Mouse (Mus musculus): ENCODE results near the gene Nkiras2. TPM values are rescaled to one million over a fixed set of nuclear protein-coding genes. Genes with fewer than 3 reads are reported as not detected.
"Not testable (repeated sequence)": the region's sequence is repeated elsewhere in the genome, so short reads cannot be mapped to it uniquely, and the experiment has no call there.

The Nkiras2 gene
- total RNA-seq, 2 experiments from 2014 or later, result 25.6 to 27.9 TPM

DNA sequence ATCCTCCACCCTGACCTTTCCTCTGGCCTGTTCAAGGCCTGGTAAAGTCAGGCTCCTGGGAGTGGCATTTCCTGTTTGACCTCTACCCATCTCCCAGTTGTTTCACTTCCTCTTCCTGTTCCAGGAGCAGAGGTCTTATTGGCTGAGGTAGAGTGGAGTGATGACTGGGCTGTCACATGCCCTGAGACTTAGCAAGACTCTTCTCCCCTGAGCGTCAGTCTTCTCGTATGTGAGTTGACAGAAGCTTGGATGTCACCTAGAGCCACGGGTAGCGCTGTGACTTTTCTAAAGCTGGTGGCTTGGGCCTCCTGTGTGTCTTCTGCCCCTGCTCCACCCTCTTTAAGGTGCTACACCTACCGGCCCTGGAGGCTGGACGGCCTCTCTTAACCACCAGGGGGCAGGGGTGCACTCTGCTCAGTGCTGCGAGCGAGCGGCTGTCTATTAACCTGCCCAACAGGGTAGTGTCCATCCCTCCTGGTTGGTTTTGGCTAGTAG lies 7.7 kb downstream of the Nkiras2 start:
- DNase-seq (ENCODE audit: low spot score in 2 of 2), result peak; percentile 74 to 81

DNA sequence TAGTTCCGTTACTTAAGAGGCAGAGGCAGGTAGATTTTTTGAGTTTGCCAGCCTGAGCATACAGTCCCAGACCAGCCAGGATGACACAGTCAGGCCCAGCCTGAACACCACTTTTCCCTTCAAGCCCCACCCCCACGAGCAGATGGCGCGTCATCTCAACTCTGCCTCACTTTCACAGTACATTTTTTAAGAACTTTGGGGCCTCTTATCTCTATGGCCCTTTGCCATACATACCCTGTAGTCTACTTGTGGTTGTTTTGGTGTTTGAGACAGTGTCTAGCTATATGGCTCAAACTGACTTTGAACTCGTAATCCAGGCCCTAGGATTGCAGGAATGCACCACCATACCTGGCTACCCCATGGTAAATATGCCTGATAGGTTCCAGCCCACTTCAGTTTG lies 9.0 kb downstream of the Nkiras2 start:
- DNase-seq (ENCODE audit: low spot score in 2 of 2), result no peak

DNA sequence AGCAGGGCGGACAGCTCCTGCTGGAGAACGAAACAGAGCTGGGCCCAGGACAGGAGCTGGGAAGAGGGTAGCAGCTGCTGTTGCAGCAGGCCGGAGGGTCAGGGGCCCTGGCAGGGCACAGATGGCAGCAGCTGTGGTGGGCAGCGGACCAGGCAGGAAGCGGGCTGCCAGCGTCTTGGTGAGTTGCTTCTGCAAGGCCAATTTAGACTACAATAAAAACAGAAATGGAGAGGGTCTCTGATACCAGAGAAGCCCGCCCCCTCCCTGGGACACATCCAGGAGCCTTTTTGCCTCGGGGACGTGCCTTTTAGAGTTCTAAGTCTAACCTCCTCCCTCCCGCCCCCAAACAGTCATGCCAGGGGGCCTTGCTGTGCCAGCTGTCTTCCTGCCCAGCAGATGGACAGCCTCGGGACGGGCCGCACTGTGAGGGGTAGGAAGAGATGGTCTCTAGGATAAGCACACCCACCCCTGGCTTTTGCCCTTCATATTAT lies 9.9 kb downstream of the Nkiras2 start:
- peak; percentile 42 to 46 for DNase-seq (ENCODE audit: low spot score in 2 of 2)

DNA sequence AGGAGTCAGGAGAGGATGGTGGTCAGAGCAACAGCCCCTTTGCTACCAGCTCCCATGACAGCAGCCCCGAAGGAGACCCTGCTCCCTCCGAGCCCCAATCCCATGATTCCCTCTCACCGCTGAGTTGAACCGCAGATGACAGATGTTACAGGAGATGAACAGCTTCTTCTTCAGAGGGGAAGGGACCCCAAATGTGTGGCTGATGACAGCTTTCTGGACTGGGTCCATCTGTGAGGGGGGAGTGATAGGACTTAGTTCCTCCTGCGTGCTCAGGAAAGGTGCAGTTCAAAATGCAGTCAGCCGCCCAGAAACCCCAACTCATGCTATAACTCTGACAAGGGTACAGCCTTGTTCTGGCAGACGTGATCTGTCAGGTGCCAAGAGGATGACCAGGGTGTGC lies 15.5 kb downstream of the Nkiras2 start:
- no peak for DNase-seq (ENCODE audit: low spot score in 2 of 2)

DNA sequence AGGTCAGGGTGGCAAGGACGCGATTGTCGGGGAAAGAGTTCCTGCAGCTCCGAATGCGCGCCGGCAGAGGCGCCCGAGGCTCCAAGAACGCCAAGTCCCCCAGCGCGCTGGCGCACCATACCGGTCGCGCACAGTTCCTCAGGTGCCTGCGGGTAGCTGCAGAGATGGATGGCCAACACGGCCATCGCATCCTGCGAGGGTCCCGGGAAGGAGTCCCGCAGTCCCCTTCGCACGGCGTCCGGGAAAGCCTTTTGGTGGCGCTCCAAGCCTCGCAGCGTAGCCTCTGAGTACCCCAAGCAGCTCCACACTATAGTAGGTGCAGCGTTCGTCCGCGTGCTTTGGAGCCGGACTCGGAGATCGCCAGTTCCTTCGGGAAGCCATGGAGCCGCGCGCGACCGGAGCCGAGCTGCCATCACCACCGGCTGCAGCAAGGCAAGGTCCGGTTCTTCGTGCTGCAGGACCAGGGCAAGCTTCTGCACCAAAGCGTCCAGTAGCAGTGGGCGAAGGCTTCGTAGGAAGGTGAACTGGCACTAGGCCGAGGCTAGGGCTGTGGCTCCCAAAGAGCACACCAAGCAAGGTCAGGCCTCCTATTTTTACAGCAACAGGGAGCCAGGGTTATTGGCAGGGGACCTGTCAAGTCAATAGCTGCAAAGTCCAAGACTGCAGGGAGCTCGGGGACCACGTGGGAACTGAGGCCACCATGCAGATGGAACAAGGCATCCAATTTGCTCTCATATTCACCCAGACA lies 21.3 kb downstream of the Nkiras2 start:
- DNase-seq (ENCODE audit: low spot score in 2 of 2), result peak in 1 of 2 experiments; percentile 61

DNA sequence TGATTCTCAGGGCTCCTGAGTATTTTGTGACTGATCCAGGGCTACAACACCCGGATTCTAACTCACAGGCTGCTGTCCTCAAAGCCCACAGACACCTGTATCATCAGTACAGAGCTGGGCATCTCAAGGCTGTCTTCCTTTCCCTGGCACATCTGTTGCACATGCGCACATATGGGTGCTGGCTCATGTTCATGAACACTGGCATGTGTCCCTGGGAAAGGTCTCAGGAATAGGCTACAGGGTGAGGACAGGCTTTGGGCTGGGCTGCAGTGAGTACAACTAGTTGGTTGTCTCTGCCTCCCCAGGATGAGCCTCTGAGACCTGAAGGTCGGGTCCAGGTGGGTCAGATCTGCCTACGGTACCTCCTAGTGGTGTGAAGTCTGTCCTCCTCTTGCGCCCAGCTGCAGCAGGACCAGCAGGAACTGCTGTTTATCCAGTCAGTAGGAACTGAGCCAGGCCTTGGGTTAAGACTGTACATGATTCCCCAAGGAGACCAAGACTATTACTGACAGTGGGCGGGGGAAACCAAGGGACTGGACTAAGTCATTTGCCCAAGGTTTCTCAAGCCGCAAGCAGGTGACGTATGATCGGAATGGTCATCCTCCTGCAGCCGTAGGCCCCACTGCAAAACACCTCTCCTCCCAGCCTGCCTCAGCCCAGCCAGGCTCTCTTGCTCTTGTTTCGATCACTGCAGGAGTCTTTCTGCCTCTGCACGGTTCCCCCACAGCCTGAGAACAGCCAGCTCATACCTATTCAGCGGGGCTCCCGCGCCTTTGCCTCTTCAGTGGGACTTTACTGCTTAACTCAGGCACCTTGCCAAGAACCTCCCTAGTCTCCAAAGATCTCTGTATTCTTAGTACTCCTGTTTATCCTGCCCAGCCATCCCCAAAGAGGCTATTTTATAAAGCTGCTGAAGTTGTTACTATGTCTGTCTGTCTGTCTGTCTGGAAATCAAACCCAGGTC lies 24.9 kb downstream of the Nkiras2 start:
- DNase-seq (ENCODE audit: low spot score in 2 of 2), result no peak

DNA sequence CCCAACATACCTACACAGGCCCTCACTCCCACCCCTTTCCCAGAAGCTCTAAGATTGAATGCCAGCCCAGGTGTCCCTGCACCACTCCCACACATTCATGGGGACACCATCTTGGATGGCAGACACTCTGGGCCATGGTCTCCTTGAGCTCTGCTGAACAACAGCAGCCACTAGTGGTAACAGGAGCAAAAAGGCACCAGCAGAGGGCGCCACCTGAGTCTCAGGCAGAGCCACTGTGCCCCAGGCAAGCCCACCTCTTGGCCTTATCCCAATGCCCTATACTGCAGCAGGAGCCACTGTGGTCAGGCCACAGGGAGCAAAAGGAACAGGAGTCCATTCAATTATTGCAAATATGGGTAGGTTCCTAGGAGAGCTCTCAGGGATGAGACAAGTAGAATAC lies 27.2 kb downstream of the Nkiras2 start:
- peak; percentile 44 to 56 for DNase-seq (ENCODE audit: low spot score in 2 of 2)

DNA sequence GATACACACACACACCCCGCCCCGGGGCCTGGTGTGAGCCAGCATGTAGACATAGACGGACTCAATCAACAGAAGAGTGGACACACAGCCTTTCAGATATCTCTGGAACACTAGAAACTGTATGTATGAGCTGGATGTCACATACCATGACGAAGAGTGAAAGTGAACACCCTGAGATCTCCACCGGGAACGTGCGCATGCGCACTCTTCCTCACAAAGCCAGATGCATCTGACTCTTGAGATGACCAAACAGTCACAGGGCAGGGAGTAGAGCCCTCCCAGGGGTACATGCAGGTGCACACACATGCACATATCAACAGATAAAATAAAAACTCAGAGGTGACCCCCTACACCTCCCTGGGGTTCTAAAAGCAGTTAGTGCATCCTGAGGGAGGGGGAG lies 29.4 kb downstream of the Nkiras2 start:
- DNase-seq (ENCODE audit: low spot score in 2 of 2), result no peak

DNA sequence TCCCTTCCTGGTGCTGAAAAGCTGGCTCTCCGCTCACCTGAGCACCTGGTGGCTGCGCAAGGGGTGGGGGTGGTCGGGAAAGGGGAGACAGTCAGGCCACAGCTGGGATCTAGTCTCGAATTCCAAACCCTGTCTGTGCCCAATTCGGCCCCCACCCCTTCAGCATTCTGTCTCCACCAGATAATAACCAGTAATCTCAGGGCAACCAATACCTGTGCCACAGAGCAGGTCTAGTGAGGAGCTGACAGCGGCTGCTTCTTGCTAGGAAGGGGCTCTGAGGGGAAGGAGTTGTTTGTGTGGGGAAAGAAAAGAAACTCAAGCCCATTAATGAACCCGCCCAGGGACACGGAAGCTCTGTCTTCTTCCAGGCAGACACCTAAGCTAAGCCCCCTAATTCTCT lies 32.2 kb downstream of the Nkiras2 start:
- DNase-seq (ENCODE audit: low spot score in 2 of 2), result no peak

DNA sequence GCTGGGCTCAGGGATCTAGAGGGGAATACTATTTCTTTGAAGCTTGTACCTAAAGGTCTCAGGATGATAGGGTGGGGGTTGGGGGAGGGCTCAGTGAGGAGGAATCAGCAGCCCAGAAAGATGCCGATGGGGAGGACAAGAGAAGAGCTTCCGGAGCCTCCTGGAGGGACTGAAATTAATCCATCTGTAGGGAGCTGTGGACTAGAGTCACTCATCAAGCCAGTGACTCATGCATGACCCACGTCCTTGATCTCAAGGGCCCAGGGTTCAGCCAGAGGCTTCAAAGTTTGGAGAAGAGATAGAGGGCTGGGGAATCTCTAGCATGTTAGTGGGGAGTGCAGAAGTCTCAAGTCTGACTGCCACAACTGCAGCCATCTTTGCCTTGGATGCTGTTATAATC lies 32.7 kb downstream of the Nkiras2 start:
- DNase-seq (ENCODE audit: low spot score in 2 of 2), result no peak

DNA sequence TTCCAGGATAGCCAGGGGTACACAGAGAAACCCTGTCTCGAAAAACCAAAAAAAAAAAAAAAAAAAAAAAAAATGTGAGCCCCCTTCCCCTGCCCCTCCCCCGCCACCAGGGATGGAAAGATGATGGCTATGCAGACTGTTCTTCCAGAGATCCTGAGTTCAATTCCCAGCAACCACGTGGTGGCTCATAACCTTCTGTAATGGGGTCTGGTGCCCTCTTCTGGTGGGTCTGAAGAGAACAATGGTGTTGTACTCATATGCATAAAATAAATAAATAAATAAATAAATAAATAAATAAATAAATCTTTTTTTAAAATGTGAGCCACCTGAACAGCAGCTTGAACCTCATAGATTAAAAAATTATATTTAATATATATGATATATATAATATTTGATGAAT lies 36.5 kb downstream of the Nkiras2 start:
- DNase-seq (ENCODE audit: low spot score in 2 of 2), result not testable (repeated sequence)

DNA sequence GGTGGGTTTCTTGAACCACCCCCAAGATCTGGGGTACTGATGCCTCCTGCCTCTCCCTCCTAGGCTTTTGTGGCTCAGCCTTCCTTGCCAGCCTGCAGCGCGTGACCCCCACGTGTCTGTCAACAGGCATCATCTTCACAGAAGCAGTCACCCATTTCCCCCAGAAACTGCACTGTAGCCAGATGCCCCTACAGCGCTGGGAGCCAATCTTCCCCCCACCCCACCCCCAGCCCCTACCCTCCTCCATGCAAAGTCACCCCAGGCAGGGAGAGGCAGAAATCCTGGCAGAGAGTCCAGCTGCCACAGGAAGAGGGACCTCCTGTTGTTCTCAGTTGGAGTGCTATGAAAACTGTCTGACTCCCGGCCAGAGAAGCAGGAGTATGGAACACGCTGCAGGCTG lies 37.4 kb downstream of the Nkiras2 start:
- peak; percentile 28 to 45 for DNase-seq (ENCODE audit: low spot score in 2 of 2)

DNA sequence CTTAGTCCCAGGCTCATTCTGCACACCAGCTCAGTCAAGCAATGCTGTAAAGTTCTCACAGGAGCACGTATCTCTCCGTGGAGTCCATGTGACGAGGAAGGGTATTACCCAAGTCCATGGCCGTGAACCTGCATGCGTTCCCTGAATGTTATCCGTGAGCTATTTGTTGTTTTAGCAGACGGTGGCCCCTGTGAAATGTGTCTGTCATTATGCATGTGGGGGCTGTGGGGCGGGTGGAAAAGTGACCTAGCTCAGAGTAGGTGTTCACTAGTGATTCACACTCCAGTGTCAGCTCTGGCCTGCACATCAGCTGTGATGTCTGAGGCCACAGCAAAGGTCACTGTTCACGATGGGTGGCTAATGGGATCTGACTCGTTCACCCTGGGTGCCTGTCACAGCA lies 40.8 kb downstream of the Nkiras2 start:
- no peak for DNase-seq (ENCODE audit: low spot score in 2 of 2)

DNA sequence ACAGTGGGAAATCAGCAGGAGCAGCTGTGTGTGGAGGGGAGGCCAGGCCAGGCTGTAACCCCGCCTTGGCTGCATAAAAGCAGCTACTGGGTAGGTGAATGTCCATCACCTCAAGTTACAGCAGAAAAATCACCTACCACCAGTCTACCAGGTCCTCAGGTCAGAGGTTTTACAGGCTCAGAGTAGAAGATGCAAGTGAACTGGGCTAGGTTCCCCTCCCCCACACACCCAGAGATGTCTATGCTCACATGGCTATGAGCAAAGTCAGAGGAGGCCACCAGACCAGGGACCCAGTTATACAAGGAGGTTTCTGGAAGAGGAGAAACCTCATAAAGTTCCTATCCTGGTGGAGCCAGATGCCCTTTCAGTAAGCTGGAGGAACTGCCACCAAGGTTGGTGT lies 52.0 kb downstream of the Nkiras2 start:
- DNase-seq (ENCODE audit: low spot score in 2 of 2), result no peak

DNA sequence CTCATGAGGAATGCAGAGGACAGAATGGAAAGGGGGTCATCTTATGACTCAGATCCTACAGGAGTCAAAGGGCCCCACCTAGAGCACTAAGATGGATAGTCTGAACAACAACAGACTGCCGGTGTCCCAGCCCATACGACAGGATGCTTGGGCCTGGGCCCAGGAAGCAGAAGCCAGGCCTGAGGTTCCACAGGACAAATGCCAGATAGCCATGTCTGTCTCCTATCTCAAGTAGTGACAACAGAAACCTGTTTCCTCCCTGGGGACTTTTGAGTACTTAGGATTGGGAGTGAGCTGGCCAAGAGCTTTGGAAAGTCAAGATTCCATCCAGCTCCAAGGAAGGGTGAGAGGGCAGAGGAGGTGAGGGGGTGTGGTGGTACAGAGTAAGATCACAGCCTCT lies 52.9 kb downstream of the Nkiras2 start:
- DNase-seq (ENCODE audit: low spot score in 2 of 2), result no peak

DNA sequence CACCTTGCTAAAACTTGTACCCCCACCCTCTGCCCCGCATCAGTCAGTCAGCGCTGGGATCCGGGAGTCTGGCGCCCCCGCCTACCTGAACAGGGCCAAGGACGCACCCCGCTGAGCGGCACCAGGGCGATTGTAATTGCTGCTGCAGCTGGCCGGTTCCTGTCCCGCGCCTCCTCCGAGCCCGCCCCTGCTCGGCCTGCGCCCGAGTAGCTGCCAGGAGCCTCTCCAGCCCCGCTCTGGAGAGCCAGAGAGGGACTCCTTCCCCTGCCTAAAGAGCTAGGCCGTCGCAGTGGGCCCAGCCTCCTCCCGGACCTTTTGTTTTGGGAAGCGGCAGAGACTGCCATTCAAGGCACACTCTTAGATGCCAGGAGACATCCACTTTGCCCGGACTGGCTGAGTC lies 54.1 kb downstream of the Nkiras2 start:
- DNase-seq (ENCODE audit: low spot score in 2 of 2), result peak in 1 of 2 experiments; percentile 44

Other genes with a start within 250 kb of the Nkiras2 start
- gene Jup, start 221.5 kb upstream of the Nkiras2 start, total RNA-seq (2021), result 10 to 100 TPM; 46.2 to 51.1 TPM
- gene P3h4, start 204.4 kb upstream of the Nkiras2 start, total RNA-seq (2021), result 1 to 10 TPM; 8.9 TPM
- 10 to 100 TPM; 15.1 to 15.2 TPM for gene Fkbp10, start 203.5 kb upstream of the Nkiras2 start, total RNA-seq (2021)
- gene Nt5c3b, start 177.4 kb upstream of the Nkiras2 start, total RNA-seq (2021), result 10 to 100 TPM; 60.5 to 66.4 TPM
- 1 to 10 TPM in 1 of 2 experiments, under 1 TPM in 1; 0.98 to 1.1 TPM for gene Klhl10, start 177.3 kb upstream of the Nkiras2 start, total RNA-seq (2021)
- 10 to 100 TPM; 71.8 to 72.9 TPM for gene Klhl11, start 146.5 kb upstream of the Nkiras2 start, total RNA-seq (2021)
- gene Acly, start 91.2 kb upstream of the Nkiras2 start, total RNA-seq (2021), result 100 to 1,000 TPM; 127 to 134 TPM
- 1 to 10 TPM; 1.0 to 1.6 TPM for gene Ttc25, start 73.6 kb upstream of the Nkiras2 start, total RNA-seq (2021)
- gene Cnp, start 44.3 kb upstream of the Nkiras2 start, total RNA-seq (2021), result 10 to 100 TPM; 88.0 to 92.7 TPM
- gene Dnajc7, start 924 bp downstream of the Nkiras2 start, total RNA-seq (2021), result 100 to 1,000 TPM; 250 to 255 TPM
- under 1 TPM; 0.54 to 0.57 TPM for gene Zfp385c, start 73.2 kb downstream of the Nkiras2 start, total RNA-seq (2021)
- 1 to 10 TPM; 1.2 to 1.9 TPM for gene Dhx58, start 85.0 kb downstream of the Nkiras2 start, total RNA-seq (2021)
- 10 to 100 TPM; 61.6 to 66.2 TPM for gene Kat2a, start 93.2 kb downstream of the Nkiras2 start, total RNA-seq (2021)
- not detected for gene Hspb9, start 94.6 kb downstream of the Nkiras2 start, total RNA-seq (2021)
- 100 to 1,000 TPM; 152 to 165 TPM for gene Rab5c, start 119.0 kb downstream of the Nkiras2 start, total RNA-seq (2021)
- 1 to 10 TPM; 1.5 to 2.2 TPM for gene Kcnh4, start 140.7 kb downstream of the Nkiras2 start, total RNA-seq (2021)
- gene Hcrt, start 143.7 kb downstream of the Nkiras2 start, total RNA-seq (2021), result under 1 TPM in 1 of 2 experiments, not detected in 1; 0.62 TPM
- 1 to 10 TPM; 5.5 to 7.2 TPM for gene Ghdc, start 151.7 kb downstream of the Nkiras2 start, total RNA-seq (2021)
- 10 to 100 TPM; 12.2 to 13.0 TPM for gene Stat5b, start 231.5 kb downstream of the Nkiras2 start, total RNA-seq (2021)
- 1 to 10 TPM; 2.4 to 3.9 TPM for gene Stat5a, start 240.1 kb downstream of the Nkiras2 start, total RNA-seq (2021)

Data from layer of hippocampus, postnatal 10 days (tissue).